Mouse (Mus musculus): ENCODE measurements around the gene Sel1l. TPM values are rescaled to one million over a fixed set of nuclear protein-coding genes. Genes with fewer than 3 reads are reported as not detected.

The Sel1l gene
- polyA plus RNA-seq, 1 experiment from 2014 or later: 39.5 TPM

DNA sequence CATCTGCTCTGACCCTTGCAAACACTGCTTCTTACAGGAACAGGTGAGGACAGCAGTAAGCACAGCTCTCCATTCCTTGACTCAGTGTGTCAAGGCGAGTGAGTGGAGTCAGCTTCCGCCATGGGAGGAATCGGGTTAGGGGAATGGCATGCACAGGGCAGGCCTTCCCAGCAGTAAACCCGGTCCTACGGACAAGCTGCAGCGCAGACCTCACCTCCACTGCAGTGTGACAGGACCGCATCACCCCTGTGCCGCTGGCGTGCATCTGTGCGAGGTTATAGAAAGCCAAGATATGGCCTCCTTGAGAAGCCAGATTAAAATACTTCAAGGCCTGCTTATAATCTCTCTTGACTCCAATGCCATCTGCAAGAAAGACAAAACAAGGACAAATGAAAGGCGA lies 33.4 kb downstream of the Sel1l start:
- no peak overlapping the region for H3K4me2 ChIP-seq
- no peaks in the 10 kb centered on the region for H3K27me3 ChIP-seq (replicated peaks)
- H3K9ac ChIP-seq: no peak overlapping the region
- no peak for ATAC-seq
- no peak overlapping the region for H3K27ac ChIP-seq
- H3K9me3 ChIP-seq (replicated peaks): no peaks in the 10 kb centered on the region
- no peaks in the 10 kb centered on the region for H3K4me1 ChIP-seq
- WGBS (ENCODE audit: insufficient replicate concordance): 90% methylated on average over 11 of the region's 11 CpGs
- H3K4me3 ChIP-seq: no peak overlapping the region
- H3K36me3 ChIP-seq: peaks cover 92% of the 10 kb centered on the region

DNA sequence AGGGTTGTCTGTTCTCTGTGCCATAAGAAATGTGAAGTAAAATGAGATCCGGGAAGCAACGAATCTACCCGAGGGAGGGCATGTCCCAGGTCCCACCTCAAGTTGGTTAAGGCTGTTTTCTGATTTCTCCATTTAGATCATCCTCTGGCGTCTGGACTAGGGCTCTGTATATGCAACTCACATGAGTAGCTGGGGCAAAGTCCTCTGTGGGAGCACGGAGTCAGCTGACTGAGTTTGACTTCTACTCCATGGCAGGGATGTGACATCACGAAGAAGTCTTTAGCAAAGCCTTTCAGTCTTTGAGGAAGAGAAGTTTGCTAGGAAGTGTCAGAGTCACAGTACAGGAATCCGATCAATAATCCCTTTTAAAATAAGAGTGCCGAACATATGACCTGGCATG lies 40.0 kb downstream of the Sel1l start:
- no peak overlapping the region for H3K4me3 ChIP-seq
- peaks cover 65% of the 10 kb centered on the region for H3K36me3 ChIP-seq
- 90% methylated on average over 8 of the region's 8 CpGs for WGBS (ENCODE audit: insufficient replicate concordance)
- no peaks in the 10 kb centered on the region for H3K9me3 ChIP-seq (replicated peaks)
- H3K4me1 ChIP-seq: no peaks in the 10 kb centered on the region
- no peaks in the 10 kb centered on the region for H3K27me3 ChIP-seq (replicated peaks)
- H3K4me2 ChIP-seq: no peak overlapping the region
- ATAC-seq: no peak
- no peak overlapping the region for H3K9ac ChIP-seq
- H3K27ac ChIP-seq: no peak overlapping the region

DNA sequence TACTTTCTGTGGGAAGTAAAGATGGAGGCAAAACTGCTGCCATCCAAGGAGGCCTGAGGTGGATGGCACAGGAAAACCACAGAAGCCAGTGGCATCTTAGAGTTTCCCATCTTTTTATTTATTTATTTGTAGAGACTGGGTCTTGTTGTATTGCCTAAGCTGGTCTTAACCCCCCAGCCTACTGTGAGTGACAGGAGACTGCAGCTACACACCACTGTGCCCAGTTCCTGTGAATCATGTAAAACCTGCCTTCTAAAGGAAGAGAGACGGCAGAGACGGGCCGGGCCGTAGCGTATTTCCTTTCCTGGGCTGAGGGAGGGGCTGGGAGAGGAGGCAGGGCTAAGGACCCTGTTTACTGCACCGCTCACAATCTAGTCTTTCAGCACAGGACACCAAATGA lies 41.2 kb downstream of the Sel1l start:
- WGBS (ENCODE audit: insufficient replicate concordance): 55% methylated on average over 6 of the region's 6 CpGs
- Histone ChIP-seq H3K4me2 (no peak overlapping the region), H3K27me3 (replicated peaks) (no peaks in the 10 kb centered on the region), H3K9me3 (replicated peaks) (no peaks in the 10 kb centered on the region), H3K9ac (no peak overlapping the region), H3K4me1 (no peaks in the 10 kb centered on the region), H3K36me3 (peaks cover 53% of the 10 kb centered on the region), H3K4me3 (no peak overlapping the region), H3K27ac (no peak overlapping the region)
- ATAC-seq: no peak

DNA sequence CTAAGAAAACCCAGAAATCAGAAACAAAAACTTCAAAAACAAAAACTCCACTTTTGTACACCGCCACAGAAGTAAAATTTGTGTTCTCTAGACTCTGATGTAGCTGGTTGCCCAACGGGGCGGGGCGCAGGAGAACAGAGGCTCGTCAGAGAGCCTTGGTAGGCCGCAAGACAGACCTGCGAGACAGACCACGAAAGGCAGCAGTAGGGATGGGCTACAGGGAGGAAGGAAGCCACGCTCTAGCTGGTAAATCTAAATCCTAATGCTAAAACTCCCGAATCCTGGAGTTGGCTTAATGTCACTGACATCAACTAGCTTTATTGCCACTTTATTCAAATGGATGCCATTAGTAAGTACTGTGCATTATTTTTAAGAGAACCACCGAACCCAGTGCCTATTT lies 41.9 kb downstream of the Sel1l start:
- Histone ChIP-seq H3K4me2 (no peak overlapping the region), H3K27ac (no peak overlapping the region), H3K27me3 (replicated peaks) (no peaks in the 10 kb centered on the region), H3K4me3 (no peak overlapping the region), H3K9ac (no peak overlapping the region), H3K9me3 (replicated peaks) (no peaks in the 10 kb centered on the region), H3K36me3 (peaks cover 46% of the 10 kb centered on the region), H3K4me1 (no peaks in the 10 kb centered on the region)
- WGBS (ENCODE audit: insufficient replicate concordance): 66% methylated on average over 11 of the region's 11 CpGs
- no peak for ATAC-seq

DNA sequence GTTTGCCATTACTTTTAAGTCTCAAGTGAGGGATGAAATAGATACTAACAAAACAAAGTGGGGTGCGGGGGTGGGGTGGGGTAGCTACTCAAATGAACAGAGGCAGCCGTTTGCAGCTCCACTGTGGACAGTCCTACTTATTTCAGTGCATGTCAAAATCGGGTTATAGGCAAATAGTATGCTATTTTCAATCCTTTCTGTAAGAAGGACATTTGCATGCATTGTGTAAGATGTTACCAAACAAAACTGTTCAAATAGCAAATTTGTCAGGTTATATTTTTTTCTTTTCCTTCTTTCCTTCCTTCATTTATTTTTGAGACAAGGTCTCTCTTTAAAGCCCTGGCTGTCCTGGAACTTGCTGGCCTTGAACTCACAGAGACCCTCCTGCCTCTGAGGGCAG lies 44.7 kb downstream of the Sel1l start:
- no peak overlapping the region for H3K27ac ChIP-seq
- peaks cover 19% of the 10 kb centered on the region for H3K36me3 ChIP-seq
- peaks cover 8% of the 10 kb centered on the region for H3K4me1 ChIP-seq
- H3K9me3 ChIP-seq (replicated peaks): no peaks in the 10 kb centered on the region
- WGBS (ENCODE audit: insufficient replicate concordance): 68% methylated on average over 3 of the region's 3 CpGs
- H3K27me3 ChIP-seq (replicated peaks): no peaks in the 10 kb centered on the region
- H3K4me3 ChIP-seq: no peak overlapping the region
- no peak for ATAC-seq
- no peak overlapping the region for H3K9ac ChIP-seq
- H3K4me2 ChIP-seq: no peak overlapping the region

DNA sequence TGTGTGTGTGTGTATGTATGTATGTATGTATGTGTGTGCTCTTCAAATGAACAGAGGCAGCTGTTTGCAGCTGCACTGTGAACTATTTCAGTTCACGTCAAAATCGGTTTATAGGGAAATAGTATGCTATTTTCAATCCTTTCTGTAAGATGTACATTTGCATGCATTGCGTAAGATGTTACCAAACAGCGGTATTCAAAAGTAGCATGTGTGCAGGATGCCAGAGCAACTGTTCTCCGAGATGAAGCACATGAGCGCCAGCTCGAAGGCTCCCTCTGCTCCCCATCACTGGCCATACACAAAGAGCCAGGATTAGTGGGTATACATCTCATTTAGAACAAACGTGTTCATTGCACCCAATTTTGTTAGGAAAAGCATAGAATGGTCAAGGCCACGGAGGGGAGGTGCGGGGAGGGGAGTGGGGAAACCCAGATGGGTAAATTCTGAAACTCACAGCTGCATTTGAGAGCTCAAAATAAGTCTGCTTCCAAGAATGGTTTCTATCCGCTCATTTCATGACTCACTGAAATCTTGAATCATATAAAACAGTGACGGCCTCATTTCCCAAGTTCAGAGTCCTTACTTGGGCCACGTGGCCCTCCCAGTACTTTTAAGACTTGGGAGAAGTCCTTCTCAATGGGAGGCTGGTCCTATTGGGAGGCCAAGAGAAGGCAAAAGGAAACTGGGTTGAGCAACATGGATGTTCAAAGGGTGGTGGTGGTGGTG lies 45.6 kb downstream of the Sel1l start:
- peaks cover 8% of the 10 kb centered on the region for H3K4me1 ChIP-seq
- WGBS (ENCODE audit: insufficient replicate concordance): 73% methylated on average over 13 of the region's 13 CpGs
- no peak overlapping the region for H3K9ac ChIP-seq
- H3K27ac ChIP-seq: no peak overlapping the region
- H3K27me3 ChIP-seq (replicated peaks): no peaks in the 10 kb centered on the region
- H3K36me3 ChIP-seq: peaks cover 11% of the 10 kb centered on the region
- H3K4me3 ChIP-seq: no peak overlapping the region
- no peak for ATAC-seq
- H3K9me3 ChIP-seq (replicated peaks): no peaks in the 10 kb centered on the region
- H3K4me2 ChIP-seq: no peak overlapping the region

DNA sequence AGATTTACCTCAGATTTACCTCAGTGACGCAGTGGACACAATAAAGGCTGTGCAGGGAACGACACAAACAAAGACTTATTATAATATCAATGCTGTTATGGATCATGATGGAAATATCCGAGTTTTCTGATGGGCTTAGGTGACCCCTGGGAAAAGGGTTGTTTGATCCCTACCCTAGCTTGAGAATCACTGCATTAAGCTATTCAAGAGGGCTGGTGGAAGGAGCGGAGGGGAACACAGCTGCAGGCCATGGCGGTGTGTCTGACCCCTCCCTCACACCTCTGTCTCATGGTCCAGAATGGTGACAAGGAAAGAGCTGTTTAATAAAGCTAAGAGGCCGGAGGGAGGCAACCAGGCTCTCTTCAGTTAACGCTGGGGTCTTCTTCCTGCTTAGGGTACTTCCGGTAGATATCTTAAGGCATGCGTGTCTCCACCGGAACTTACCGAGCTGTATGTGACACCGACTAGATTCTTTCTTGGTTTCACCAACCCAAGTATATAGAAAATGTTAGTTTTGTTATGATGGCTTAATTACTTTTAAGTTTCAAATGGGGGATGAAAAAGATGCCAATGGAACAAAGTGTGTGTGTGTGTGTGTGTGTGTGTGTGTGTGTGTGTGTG lies 46.3 kb downstream of the Sel1l start:
- WGBS (ENCODE audit: insufficient replicate concordance): 78% methylated on average over 12 of the region's 12 CpGs
- H3K9ac ChIP-seq: no peak overlapping the region
- H3K9me3 ChIP-seq (replicated peaks): no peaks in the 10 kb centered on the region

DNA sequence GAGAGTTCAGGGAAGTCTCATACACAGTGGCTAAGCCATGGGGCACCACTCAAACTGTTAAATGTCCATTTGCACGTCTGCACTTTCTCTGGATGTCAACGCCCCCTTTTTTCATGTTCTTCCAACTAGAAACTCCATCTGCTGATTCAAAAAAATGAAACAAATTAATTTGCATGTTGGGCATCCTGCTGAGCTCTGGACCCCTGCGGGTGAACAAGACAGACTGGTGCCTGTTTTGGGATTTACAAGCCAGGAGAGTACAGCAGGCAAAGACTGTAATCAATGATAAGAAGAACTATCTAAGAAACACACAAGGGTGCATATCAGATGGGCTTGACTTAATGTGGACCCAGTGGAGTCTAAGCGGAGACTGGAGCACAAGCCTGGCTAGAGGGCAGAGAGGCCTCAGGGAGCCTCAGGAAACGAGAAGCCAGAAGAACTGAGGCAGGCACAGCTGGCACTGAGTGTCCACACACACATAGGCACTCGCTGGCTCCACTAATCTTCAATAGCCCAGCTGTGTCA lies 48.0 kb downstream of the Sel1l start:
- no peaks in the 10 kb centered on the region for H3K9me3 ChIP-seq (replicated peaks)
- H3K27ac ChIP-seq: no peak overlapping the region
- no peak overlapping the region for H3K4me2 ChIP-seq
- peak; percentile 53 for ATAC-seq
- no peaks in the 10 kb centered on the region for H3K27me3 ChIP-seq (replicated peaks)
- WGBS (ENCODE audit: insufficient replicate concordance): 48% methylated on average over 6 of the region's 6 CpGs
- no peaks in the 10 kb centered on the region for H3K36me3 ChIP-seq
- peaks cover 8% of the 10 kb centered on the region for H3K4me1 ChIP-seq
- no peak overlapping the region for H3K4me3 ChIP-seq
- H3K9ac ChIP-seq: no peak overlapping the region

More for the DNA sequence above, 46.3 kb downstream of the Sel1l start:
- peaks cover 4% of the 10 kb centered on the region; the same call in 1 of the 2 replicates for H3K36me3 ChIP-seq
- no peaks in the 10 kb centered on the region for H3K27me3 ChIP-seq (replicated peaks)
- no peak for ATAC-seq
- H3K4me1 ChIP-seq: peaks cover 8% of the 10 kb centered on the region
- no peak overlapping the region for H3K27ac ChIP-seq
- H3K4me3 ChIP-seq: no peak overlapping the region
- H3K4me2 ChIP-seq: no peak overlapping the region

DNA sequence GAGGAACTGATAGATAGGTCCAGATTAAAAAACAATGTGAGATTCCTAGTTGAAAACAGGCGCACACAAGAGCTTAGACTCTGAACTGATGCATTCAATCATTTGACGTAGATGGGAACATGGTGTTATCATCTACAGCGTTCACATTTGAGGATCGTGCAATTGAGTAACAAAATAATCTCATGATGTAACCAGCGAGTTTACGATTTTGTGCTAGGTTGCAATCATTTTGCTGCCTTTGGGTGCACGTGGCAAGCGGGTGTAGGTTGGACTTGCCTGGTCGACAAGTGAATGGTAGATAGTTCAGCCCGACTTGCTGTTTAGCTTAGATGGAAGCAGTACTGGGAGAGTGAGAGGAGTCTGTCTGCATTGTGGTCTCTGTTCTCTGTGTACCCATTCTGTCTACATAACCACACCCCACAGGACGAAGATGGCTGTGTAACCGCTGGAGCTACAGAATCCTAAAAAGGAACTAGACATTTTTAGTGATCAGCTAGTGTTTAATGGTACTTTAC lies 49.1 kb downstream of the Sel1l start:
- no peak overlapping the region for H3K4me3 ChIP-seq
- H3K9ac ChIP-seq: no peak overlapping the region
- H3K27ac ChIP-seq: no peak overlapping the region
- 61% methylated on average over 12 of the region's 12 CpGs for whole genome bisulfite sequencing (ENCODE audit: insufficient replicate concordance)
- H3K36me3 ChIP-seq: no peaks in the 10 kb centered on the region
- no peaks in the 10 kb centered on the region for H3K27me3 ChIP-seq (replicated peaks)
- H3K4me1 ChIP-seq: peaks cover 8% of the 10 kb centered on the region
- no peaks in the 10 kb centered on the region for H3K9me3 ChIP-seq (replicated peaks)
- no peak overlapping the region for H3K4me2 ChIP-seq
- ATAC-seq: no peak

DNA sequence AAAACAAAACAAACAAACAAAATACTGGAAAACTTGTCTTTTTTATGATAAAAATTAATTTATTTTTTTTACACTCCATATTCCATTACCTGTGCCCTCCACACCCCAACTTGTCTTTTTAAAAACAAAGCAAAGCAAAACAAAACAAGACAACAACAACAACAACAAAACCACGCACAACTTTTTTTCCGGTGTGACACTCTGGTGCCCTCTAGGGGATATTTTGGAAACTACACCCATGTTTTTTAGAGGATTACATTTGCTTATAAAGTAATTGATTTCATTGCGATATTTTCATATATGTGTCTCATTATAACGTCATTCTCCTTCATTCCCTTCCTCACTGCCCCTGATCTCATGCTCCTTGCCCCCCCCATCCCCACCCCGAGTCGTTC lies 49.6 kb downstream of the Sel1l start:
- Histone ChIP-seq H3K4me2 (peak overlapping the region; percentile 13; the same call in 1 of the 2 replicates), H3K4me1 (peaks cover 8% of the 10 kb centered on the region)
- 11% methylated on average over 6 of the region's 6 CpGs for WGBS (ENCODE audit: insufficient replicate concordance)

DNA sequence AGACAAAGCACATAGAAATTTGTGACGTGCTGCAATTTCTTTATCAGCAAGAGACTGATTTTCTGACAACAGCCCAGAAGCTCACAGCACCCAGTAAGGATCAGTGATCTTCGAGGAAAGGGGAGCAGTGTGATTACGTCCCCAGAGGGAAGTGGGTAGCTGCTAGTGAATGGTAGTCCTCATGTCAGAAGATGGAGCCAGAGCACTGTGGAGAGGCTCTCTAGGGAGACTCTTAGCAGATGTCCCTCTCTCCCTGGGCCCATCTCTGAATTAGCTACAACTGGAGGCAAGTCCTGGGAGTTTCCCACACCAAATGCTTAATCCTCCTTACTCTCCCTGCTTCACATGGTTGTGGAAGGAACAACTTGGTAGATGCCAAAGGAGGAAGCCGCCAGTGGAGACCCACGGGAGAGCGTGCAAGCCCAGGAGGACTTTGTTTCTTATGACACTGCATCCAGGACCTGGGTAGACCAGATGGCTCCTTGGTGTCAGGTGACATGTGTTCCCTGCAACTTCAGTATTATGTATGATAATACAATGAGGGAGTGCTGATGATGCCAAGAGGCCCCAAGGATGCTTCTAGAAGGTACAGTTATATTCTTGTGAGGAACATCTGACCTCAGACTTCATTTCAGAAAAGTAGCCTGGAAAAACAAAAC lies 50.1 kb downstream of the Sel1l start:
- Histone ChIP-seq H3K9me3 (replicated peaks) (no peaks in the 10 kb centered on the region), H3K9ac (no peak overlapping the region), H3K4me2 (peak overlapping the region; percentile 13; the same call in 1 of the 2 replicates), H3K4me3 (no peak overlapping the region), H3K36me3 (no peaks in the 10 kb centered on the region), H3K27ac (no peak overlapping the region), H3K4me1 (peaks cover 8% of the 10 kb centered on the region), H3K27me3 (replicated peaks) (no peaks in the 10 kb centered on the region)
- no peak for ATAC-seq
- WGBS (ENCODE audit: insufficient replicate concordance): 55% methylated on average over 6 of the region's 6 CpGs

More for the DNA sequence above, 49.6 kb downstream of the Sel1l start:
- Histone ChIP-seq H3K9me3 (replicated peaks) (no peaks in the 10 kb centered on the region), H3K36me3 (no peaks in the 10 kb centered on the region), H3K27ac (no peak overlapping the region), H3K27me3 (replicated peaks) (no peaks in the 10 kb centered on the region), H3K9ac (no peak overlapping the region), H3K4me3 (no peak overlapping the region)
- no peak for ATAC-seq

DNA sequence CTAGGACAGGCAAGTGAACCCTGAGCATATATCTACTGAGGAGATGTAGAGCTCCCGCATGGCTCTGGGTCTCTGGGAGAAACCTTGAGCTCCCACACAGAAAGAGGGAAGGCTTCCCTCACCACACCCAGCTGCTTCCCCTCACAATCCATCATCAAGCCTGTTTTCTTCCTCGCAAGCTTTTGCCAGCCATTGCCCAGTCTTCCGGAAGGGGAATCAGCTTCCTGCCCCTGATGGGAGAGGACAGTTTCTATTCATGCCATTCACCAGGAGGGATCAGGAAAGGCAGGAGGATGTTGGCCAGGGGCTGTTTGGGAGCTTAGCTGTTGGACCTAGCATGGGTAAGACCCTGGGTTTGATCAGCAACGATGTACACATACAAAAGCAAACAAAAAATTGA lies 52.2 kb downstream of the Sel1l start:
- 55% methylated on average over 4 of the region's 4 CpGs for WGBS (ENCODE audit: insufficient replicate concordance)
- H3K27ac ChIP-seq: no peak overlapping the region
- H3K4me1 ChIP-seq: peaks cover 10% of the 10 kb centered on the region
- H3K4me3 ChIP-seq: no peak overlapping the region
- H3K4me2 ChIP-seq: no peak overlapping the region
- no peak for ATAC-seq
- no peak overlapping the region for H3K9ac ChIP-seq
- no peaks in the 10 kb centered on the region for H3K36me3 ChIP-seq
- no peaks in the 10 kb centered on the region for H3K9me3 ChIP-seq (replicated peaks)
- H3K27me3 ChIP-seq (replicated peaks): no peaks in the 10 kb centered on the region
